Mouse (Mus musculus) heart, adult 2 months (tissue): ENCODE measurements around the gene Cntn2. TPM values are rescaled to one million over a fixed set of nuclear protein-coding genes. Genes with fewer than 3 reads are reported as not detected.

ENCODE experiments used
- DNase-seq, 2 experiments: peaks; one replicate each; pipeline ENCODE4 v3.0.0; 2021
- H3K27ac ChIP-seq: fragments of 200-600 bp; 2 replicates; pipeline ENCODE4 v1.8.1; 2022
- H3K27me3 ChIP-seq: fragments of 200-500 bp; 2 replicates; pipeline ENCODE4 v1.6.1; 2012; ENCODE audit warnings: mild to moderate bottlenecking, low read length, inconsistent platforms, mixed read lengths; ENCODE audit not compliant: control insufficient read depth, insufficient read depth
- H3K36me3 ChIP-seq: fragments of 200-500 bp; 2 replicates; pipeline ENCODE4 v1.6.1; 2012; ENCODE audit warnings: low read length, inconsistent platforms; ENCODE audit not compliant: control insufficient read depth, insufficient read depth
- H3K4me1 ChIP-seq: fragments of 200-500 bp; 2 replicates; pipeline ENCODE4 v1.6.1; 2011; ENCODE audit warnings: low read length; ENCODE audit not compliant: control insufficient read depth, insufficient read depth
- H3K4me3 ChIP-seq: fragments of 200-600 bp; 2 replicates; pipeline ENCODE4 v1.8.1; 2022
- H3K79me2 ChIP-seq: fragments of 200-500 bp; replicated peaks from 2 replicates; pipeline ENCODE4 v1.6.1; 2012; ENCODE audit warnings: mild to moderate bottlenecking, inconsistent platforms, low read length, moderate library complexity, mixed read lengths; ENCODE audit not compliant: control insufficient read depth, insufficient read depth
- H3K9ac ChIP-seq: fragments of 200-500 bp; 2 replicates; pipeline ENCODE4 v1.6.1; 2012; ENCODE audit warnings: low read depth, mild to moderate bottlenecking, control low read depth, inconsistent platforms, low read length, mixed read lengths
- CTCF ChIP-seq: fragments of 200-600 bp; IDR thresholded peaks from 2 replicates; pipeline ENCODE4 v1.8.1; 2022; ENCODE audit warnings: antibody characterized with exemption, mild to moderate bottlenecking, moderate library complexity
- EP300 ChIP-seq: fragments of 200-500 bp; IDR thresholded peaks from 2 replicates; pipeline ENCODE4 v1.6.1; 2011; ENCODE audit warnings: low read depth, low read length, control low read depth; ENCODE audit not compliant: insufficient read depth
- POLR2A ChIP-seq: fragments of 200-500 bp; IDR thresholded peaks from 2 replicates; pipeline ENCODE4 v1.6.1; 2011; ENCODE audit warnings: mild to moderate bottlenecking, low read depth, low read length, control low read depth; ENCODE audit not compliant: insufficient read depth
- WGBS: fragments of 180-500 bp; shearing (Covaris S2); methylation state at CpG from one replicate; pipeline ENCODE4 v1.1.7; 2018; 5-methylcytosine and 5-hydroxymethylcytosine counted together
- intact Hi-C: fragments of 180-260 bp; cut with DNase I; formaldehyde crosslinking; loops from one replicate; pipeline ENCODE4 v1.15.1; 2025
- polyA plus RNA-seq: library from polyadenylated mRNA; depleted of rRNA; stranded (reverse); fragments of >200 nt; gene quantifications from 2 replicates; pipeline ENCODE4 v1.2.3, GENCODE M21; 2012
- total RNA-seq, 2 experiments: library from RNA; stranded (reverse); gene quantifications; 2 replicates each; pipeline ENCODE4 v1.2.3; 2021

Cntn2 gene
- total and polyA plus RNA-seq, 3 experiments: 3.5 to 4.4 (median 3.8) TPM

DNA sequence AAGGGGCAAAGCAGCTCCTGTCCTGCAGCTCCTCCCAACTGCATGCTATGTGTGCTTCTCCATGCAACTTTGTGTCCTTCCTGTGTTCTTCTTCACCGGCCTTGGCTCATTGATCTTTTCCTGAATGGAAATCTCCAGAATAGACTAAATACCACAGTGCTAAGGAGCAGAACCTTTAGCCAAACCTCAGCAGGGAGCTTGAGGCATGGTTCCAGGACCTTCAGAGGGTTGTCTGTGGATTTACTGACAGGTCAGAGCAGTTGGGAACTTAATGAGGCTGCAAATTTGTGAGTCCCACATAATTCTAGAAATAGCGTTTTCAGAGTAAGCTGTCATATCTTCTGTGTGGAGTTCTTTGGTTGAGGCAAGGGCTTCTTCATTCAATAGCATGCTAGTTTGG is 42.5 kb downstream of the Cntn2 start:
- Histone ChIP-seq H3K27ac (no peak overlapping the region), H3K9ac (no peak overlapping the region), H3K79me2 (no peaks in the 10 kb centered on the region), H3K4me1 (no peaks in the 10 kb centered on the region), H3K4me3 (no peak overlapping the region), H3K27me3 (no peaks in the 10 kb centered on the region), H3K36me3 (no peaks in the 10 kb centered on the region; the same call in 1 of the 2 replicates)
- intact Hi-C loops: no loop called here
- TF ChIP-seq POLR2A: no peak
- no peak for TF ChIP-seq CTCF
- TF ChIP-seq EP300: no peak
- DNase-seq: no peak
- 87% methylated on average over 2 of the region's 2 CpGs for WGBS

DNA sequence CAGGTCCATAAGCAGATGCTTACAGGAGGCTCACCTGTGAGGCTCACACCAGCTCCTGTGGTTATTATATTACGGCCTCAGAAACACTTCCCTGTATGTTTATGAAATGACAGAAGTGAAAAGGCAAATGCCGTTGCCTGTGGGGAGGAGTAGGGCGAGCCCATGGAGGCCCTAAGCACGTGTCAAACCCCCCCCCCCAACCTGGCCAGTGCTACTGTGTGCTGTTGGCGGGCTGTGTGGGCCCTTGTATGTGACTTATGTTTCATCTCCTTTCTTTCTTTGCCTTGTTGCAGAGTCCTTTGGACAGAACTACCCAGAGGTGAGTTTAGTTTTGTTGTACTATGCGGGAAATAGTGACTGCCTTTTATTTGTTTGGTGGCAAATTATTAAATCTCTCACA is 59.3 kb downstream of the Cntn2 start:
- DNase-seq: no peak
- Histone ChIP-seq H3K27me3 (no peaks in the 10 kb centered on the region; the same call in 1 of the 2 replicates), H3K79me2 (peaks cover 7% of the 10 kb centered on the region), H3K36me3 (peaks cover 3% of the 10 kb centered on the region), H3K9ac (no peak overlapping the region), H3K4me1 (no peaks in the 10 kb centered on the region; the same call in 1 of the 2 replicates), H3K27ac (no peak overlapping the region), H3K4me3 (no peak overlapping the region)
- TF ChIP-seq EP300: no peak
- intact Hi-C loops: no loop called here
- 94% methylated on average over 6 of the region's 6 CpGs for WGBS

DNA sequence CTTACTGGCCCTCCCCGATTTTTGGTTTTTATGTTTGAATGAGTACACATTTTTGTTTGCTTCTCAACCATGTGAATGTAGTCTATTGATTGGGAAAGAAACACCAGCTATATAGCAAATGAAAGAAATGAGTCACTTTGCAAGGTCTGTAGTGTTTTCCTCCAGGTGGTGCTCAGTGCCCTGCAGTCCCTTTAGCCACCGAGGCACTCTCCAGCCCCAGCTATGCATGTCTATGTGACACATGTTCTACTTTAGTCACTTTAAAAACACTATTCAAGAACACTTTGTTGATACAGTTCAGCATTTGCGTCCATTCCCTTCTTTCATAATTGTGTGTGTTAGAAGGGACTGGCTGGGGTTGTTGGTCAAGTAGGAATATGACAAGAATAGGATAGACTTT is 59.8 kb downstream of the Cntn2 start:
- no peak for DNase-seq
- TF ChIP-seq POLR2A: no peak
- TF ChIP-seq CTCF: no peak
- no peak for TF ChIP-seq EP300
- no peak overlapping the region for H3K9ac ChIP-seq
- no peak overlapping the region for H3K4me3 ChIP-seq
- intact Hi-C loops: no loop called here
- WGBS: 82% methylated on average over 3 of the region's 3 CpGs
- H3K27ac ChIP-seq: no peak overlapping the region
- H3K79me2 ChIP-seq: peaks cover 7% of the 10 kb centered on the region
- H3K36me3 ChIP-seq: peaks cover 3% of the 10 kb centered on the region
- no peaks in the 10 kb centered on the region; the same call in 1 of the 2 replicates for H3K27me3 ChIP-seq
- H3K4me1 ChIP-seq: peaks cover 2% of the 10 kb centered on the region

DNA sequence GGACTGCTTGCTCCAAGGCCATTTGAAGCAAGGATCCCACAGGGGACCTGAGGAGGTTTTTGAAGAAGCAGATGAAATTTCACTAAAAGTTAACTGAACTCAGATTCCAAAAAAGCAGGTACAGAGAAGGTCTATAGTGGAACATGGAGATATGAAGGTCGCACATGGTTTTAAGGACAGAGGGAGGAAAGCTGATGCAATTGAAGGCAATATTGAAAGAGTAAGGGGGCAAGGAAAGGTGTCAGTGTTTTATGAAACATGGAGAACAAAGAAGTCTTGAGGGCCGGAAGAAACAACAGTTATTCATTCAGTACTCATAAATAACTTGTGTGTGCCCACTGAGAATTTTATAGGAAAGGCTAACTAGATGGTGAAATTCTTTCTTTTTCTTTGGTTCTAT is 61.4 kb downstream of the Cntn2 start:
- intact Hi-C loops: no loop called here
- no peak for DNase-seq
- TF ChIP-seq POLR2A (no peak), EP300 (no peak), CTCF (no peak)
- Histone ChIP-seq H3K9ac (no peak overlapping the region), H3K4me1 (peaks cover 2% of the 10 kb centered on the region), H3K79me2 (peaks cover 5% of the 10 kb centered on the region), H3K27ac (no peak overlapping the region), H3K36me3 (peaks cover under 1% of the 10 kb centered on the region), H3K27me3 (no peaks in the 10 kb centered on the region), H3K4me3 (no peak overlapping the region)
- WGBS: 93% methylated on average over 2 of the region's 2 CpGs

DNA sequence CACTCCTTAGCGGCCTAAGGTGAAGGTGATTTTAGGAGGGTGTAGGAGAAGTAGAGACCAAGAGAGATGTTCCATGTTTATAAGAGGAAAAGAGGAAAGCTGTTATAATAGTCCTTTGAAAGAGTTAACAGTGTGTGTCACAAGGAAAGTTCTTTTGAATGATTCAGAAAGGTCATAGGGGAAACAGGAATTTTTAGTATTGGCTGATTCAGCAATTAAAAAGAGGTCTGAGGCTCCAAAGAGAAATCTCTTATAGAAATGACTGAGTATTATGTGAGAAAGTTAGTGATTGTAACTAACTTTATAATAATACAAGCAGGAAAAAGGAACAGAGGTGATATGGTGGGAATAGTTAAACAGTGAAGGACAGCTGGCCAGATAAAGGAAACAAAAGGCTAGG is 63.6 kb downstream of the Cntn2 start:
- peaks cover 4% of the 10 kb centered on the region for H3K4me1 ChIP-seq
- no peak overlapping the region for H3K27ac ChIP-seq
- no peak overlapping the region for H3K4me3 ChIP-seq
- H3K79me2 ChIP-seq: peaks cover 4% of the 10 kb centered on the region; the same call in 1 of the 2 replicates
- no peaks in the 10 kb centered on the region for H3K27me3 ChIP-seq
- DNase-seq: no peak
- intact Hi-C loops: loop anchor here (2.0 to 5.0 kb wide), 2 partner anchors 42 to 113 kb away; no protein-coding TSS in a partner anchor
- WGBS: 80% methylated on average over 1 of the region's 1 CpGs
- no peaks in the 10 kb centered on the region; the same call in none of the 2 replicates for H3K36me3 ChIP-seq
- TF ChIP-seq POLR2A (no peak), EP300 (no peak), CTCF (no peak)
- H3K9ac ChIP-seq: no peak overlapping the region

DNA sequence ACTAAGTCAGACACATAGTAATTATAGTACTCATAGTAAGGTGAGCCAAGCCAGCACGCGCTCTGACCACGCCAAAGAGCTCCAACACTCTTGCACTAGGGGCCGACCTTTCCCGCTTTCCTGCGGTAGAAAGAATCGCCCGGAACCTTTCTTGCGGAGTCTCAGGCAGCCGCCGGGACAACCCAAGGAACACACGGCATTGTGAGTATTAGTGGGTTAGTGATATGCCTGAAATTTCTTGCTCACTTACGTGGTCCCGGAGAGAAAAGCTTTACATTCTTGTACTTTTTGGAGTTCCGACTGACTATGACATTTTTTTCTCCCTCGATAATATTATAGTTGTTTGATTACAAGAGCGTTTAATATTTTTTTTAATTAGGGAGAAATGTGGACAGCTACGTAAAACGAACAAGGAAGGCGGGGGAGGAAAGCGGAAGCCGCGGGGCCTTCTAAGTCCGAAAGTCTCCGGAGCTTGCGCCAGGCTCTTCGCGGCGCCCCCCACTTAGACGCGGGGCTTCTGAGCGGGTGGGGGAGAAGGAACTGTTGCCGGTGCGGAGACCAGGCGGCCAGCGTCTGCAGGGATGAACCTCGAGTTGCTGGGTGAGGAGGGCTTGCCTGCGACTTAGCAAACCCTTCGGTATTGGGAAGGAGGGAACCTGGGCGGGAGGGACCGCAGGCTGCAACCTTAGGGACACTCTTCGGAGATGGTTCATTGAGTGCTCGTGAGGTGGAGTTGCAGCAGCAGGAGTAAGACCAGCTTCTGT is 65.9 kb downstream of the Cntn2 start, which contains the start of gene Rbbp5:
Gene Rbbp5, plus strand, starts transcription at position 438 of the 764 bp plus-strand sequence.
- DNase-seq: peak; percentile 86 to 92
- Histone ChIP-seq H3K79me2 (peaks cover 2% of the 10 kb centered on the region; the same call in 1 of the 2 replicates), H3K9ac (peak within 1 kb of the TSS; percentile 91), H3K4me1 (peaks cover 4% of the 10 kb centered on the region), H3K27me3 (no peaks in the 10 kb centered on the region), H3K36me3 (no peaks in the 10 kb centered on the region; the same call in none of the 2 replicates), H3K4me3 (peak within 1 kb of the TSS; percentile 96), H3K27ac (peak within 1 kb of the TSS; percentile 92)
- intact Hi-C loops: loop anchor here (1.0 to 5.0 kb wide), 2 partner anchors 40 to 60 kb away; partner anchors contain the start of gene Dstyk
- TF ChIP-seq POLR2A: peak; percentile 62
- TF ChIP-seq CTCF: peak; percentile 24
- TF ChIP-seq EP300: 0 out of 2 replicates have a peak, but pooled peaks have one; percentile 40
- WGBS: under 1% methylated on average over 43 of the region's 43 CpGs
